Mouse (Mus musculus): ENCODE results near the gene Scn5a. TPM values are rescaled to one million over a fixed set of nuclear protein-coding genes. Genes with fewer than 3 reads are reported as not detected.

Gene Scn5a
- polyA plus RNA-seq, 1 experiment from 2014 or later, result 0.22 TPM

DNA sequence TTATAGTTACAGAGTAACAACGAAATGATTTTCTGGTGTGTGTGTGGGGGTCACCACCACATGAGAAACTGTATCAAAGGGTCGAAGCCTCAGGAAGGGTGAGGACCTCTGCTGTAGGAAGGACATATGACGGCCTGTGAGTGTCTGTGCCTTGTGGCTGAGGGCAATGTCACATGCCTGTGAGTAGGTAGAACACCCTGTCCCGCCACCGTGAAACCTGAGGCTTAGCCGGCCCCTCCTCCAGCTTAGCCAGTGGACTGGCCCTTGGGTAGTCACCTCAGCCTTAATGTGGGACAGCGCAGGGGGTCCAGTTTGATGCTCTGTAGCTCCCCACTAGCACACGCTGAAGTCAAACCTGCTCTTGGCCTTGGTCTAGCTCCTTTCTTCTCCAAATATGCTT is 65.0 kb downstream of the Scn5a start:
- Histone ChIP-seq H3K36me3 (ENCODE audit: control insufficient read depth, insufficient read depth, low read length) (no peaks in the 10 kb centered on the region), H3K4me3 (ENCODE audit: low read depth, low read length) (no peak overlapping the region), H3K9ac (ENCODE audit: low read depth, low read length) (no peak overlapping the region), H3K27ac (ENCODE audit: low read depth, low read length) (no peak overlapping the region), H3K9me3 (ENCODE audit: control insufficient read depth, low read length) (no peaks in the 10 kb centered on the region), H3K4me2 (no peak overlapping the region), H3K4me1 (replicated peaks; ENCODE audit: control insufficient read depth, insufficient read depth, low read length) (no peaks in the 10 kb centered on the region), H3K27me3 (replicated peaks; ENCODE audit: control insufficient read depth, insufficient read depth, low read length) (no peaks in the 10 kb centered on the region)
- DNase-seq (ENCODE audit: low spot score) (no peak), ATAC-seq (replicated peaks; ENCODE audit: low FRiP score) (no peak)
- 80% methylated on average over 8 of the region's 8 CpGs for WGBS

DNA sequence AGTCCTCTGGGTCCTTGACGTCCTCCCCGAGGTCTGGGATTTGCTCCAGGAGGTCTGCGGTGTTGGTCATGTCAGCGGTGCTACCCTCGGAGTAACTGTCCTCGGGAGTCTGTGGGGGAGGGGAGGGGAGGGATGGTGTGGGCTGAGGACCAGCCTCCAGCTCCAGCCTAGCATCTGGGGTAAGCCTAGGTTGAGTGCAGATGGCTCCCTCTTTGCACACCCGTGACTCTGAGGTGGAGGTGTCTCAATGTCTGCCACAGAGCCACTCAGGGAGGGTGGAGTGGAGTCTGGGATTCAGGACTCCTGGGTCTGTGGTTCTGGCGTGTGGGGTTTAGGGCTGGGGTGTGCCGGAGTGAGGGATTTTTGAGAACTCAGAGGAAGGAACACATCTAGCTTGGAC is 65.8 kb downstream of the Scn5a start:
- Histone ChIP-seq H3K36me3 (ENCODE audit: control insufficient read depth, insufficient read depth, low read length) (no peaks in the 10 kb centered on the region), H3K4me2 (no peak overlapping the region), H3K9ac (ENCODE audit: low read depth, low read length) (no peak overlapping the region), H3K4me3 (ENCODE audit: low read depth, low read length) (no peak overlapping the region), H3K27ac (ENCODE audit: low read depth, low read length) (no peak overlapping the region), H3K27me3 (replicated peaks; ENCODE audit: control insufficient read depth, insufficient read depth, low read length) (no peaks in the 10 kb centered on the region), H3K4me1 (replicated peaks; ENCODE audit: control insufficient read depth, insufficient read depth, low read length) (no peaks in the 10 kb centered on the region), H3K9me3 (ENCODE audit: control insufficient read depth, low read length) (no peaks in the 10 kb centered on the region)
- ATAC-seq (replicated peaks; ENCODE audit: low FRiP score), result no peak
- WGBS, result 81% methylated on average over 9 of the region's 9 CpGs
- no peak for DNase-seq (ENCODE audit: low spot score)

DNA sequence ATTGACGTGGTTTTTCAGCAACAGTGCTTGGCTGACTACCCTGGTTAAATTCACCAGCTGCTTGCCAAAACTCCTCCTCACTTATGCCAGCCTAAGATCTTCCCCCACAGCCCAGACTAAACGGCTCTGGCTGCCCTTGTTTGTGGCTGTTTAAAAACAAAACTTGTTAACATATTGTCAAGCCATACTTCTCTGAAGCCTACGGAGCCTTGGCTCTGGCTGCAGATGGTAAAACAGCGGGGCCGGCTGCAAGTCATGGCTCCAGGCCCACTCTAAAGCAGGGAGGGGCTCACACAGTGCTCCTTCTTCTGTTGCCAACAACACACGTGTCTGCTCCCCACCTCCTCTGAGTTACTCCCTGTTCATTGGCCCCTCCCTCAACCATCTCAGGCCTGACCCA is 67.9 kb downstream of the Scn5a start:
- no peak for ATAC-seq (replicated peaks; ENCODE audit: low FRiP score)

DNA sequence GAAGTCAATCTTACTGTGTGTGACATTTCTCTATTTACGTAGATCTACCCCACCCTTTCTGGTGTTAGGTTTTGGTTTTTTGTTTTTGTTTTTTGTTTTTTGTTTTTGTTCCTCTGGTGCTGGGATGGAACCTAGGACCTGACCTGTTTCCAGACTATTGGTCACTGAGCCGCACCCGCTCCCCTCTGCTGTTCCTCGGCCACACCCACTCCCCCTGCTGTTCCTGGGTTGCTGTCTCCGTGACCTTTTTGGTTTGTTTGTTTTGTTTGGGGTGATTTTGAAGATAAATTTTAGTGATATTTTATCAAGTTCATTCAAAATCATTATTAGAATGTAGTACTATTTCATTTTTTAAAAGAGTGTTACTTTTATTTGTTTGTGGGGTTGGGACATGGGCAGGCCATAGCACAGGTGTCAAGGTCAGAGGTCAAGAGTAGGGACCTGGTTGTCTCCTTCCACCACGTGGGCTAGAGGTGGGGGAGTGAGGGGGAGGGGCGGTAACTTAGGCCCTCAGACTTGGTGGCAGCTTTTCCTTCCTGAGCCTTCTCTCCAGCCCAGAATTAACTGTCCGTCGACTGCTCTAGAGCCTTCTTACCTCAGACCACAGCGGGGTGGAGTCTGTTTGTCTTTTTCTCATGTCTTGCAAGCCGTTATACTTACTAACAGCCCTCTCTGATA is 73.7 kb downstream of the Scn5a start:
- Histone ChIP-seq H3K4me1 (replicated peaks; ENCODE audit: control insufficient read depth, insufficient read depth, low read length) (no peaks in the 10 kb centered on the region), H3K27me3 (replicated peaks; ENCODE audit: control insufficient read depth, insufficient read depth, low read length) (no peaks in the 10 kb centered on the region), H3K36me3 (ENCODE audit: control insufficient read depth, insufficient read depth, low read length) (no peaks in the 10 kb centered on the region), H3K9ac (ENCODE audit: low read depth, low read length) (no peak overlapping the region), H3K4me2 (no peak overlapping the region), H3K9me3 (ENCODE audit: control insufficient read depth, low read length) (no peaks in the 10 kb centered on the region), H3K27ac (ENCODE audit: low read depth, low read length) (no peak overlapping the region), H3K4me3 (ENCODE audit: low read depth, low read length) (no peak overlapping the region)
- no peak for ATAC-seq (replicated peaks; ENCODE audit: low FRiP score)
- WGBS, result 59% methylated on average over 11 of the region's 11 CpGs
- DNase-seq (ENCODE audit: low spot score), result no peak

More for the DNA sequence above, 67.9 kb downstream of the Scn5a start:
- DNase-seq (ENCODE audit: low spot score), result no peak
- no peak overlapping the region for H3K4me3 ChIP-seq (ENCODE audit: low read depth, low read length)
- no peaks in the 10 kb centered on the region for H3K36me3 ChIP-seq (ENCODE audit: control insufficient read depth, insufficient read depth, low read length)
- H3K9me3 ChIP-seq (ENCODE audit: control insufficient read depth, low read length), result no peaks in the 10 kb centered on the region
- no peak overlapping the region for H3K4me2 ChIP-seq
- no peak overlapping the region for H3K9ac ChIP-seq (ENCODE audit: low read depth, low read length)
- no peaks in the 10 kb centered on the region for H3K4me1 ChIP-seq (replicated peaks; ENCODE audit: control insufficient read depth, insufficient read depth, low read length)
- 69% methylated on average over 6 of the region's 6 CpGs for WGBS
- H3K27ac ChIP-seq (ENCODE audit: low read depth, low read length), result no peak overlapping the region
- H3K27me3 ChIP-seq (replicated peaks; ENCODE audit: control insufficient read depth, insufficient read depth, low read length), result no peaks in the 10 kb centered on the region

DNA sequence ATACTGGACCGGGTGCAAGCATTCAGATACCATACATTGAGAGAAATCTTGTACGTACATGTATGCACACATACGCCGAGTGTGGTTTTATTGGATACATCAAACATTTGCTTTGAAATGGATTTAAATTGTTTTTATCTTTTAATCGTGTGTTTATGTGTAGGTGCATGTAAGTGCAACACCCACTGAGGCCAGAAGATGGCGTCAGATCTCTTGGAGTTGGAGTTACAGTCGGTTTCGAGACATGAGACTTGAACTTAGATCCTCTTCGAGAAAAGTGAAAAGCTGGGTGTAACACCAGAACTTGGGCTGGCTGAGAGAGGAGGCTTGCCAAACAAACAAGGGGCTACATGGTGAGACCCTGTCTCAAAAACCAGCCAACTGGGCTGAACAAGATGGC is 75.2 kb downstream of the Scn5a start:
- no peak overlapping the region for H3K4me2 ChIP-seq
- WGBS, result 89% methylated on average over 9 of the region's 9 CpGs
- ATAC-seq (replicated peaks; ENCODE audit: low FRiP score), result no peak

DNA sequence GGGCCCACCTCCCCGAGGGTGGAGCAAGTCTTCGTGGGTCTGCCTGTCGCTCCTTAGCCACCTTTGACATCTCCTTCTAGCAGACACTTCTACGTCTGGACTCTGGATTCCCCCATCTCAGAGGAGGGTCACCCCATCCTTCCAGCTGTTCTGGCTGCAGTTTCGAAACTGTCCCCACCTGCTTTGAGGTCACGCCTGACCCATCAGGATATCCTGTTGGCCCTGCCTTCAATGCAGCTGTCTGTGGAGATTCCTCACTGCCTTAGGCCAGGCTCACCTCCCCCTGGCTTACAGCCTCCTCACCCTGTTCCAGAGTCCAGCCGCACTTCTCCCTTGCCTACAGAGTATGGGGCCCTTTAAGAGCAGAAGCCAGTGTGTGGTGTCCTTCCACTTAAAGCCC is 79.9 kb downstream of the Scn5a start:
- Histone ChIP-seq H3K36me3 (ENCODE audit: control insufficient read depth, insufficient read depth, low read length) (no peaks in the 10 kb centered on the region), H3K4me3 (ENCODE audit: low read depth, low read length) (no peak overlapping the region)
- 61% methylated on average over 7 of the region's 7 CpGs for WGBS

More for the DNA sequence above, 75.2 kb downstream of the Scn5a start:
- Histone ChIP-seq H3K9ac (ENCODE audit: low read depth, low read length) (no peak overlapping the region), H3K4me1 (replicated peaks; ENCODE audit: control insufficient read depth, insufficient read depth, low read length) (no peaks in the 10 kb centered on the region), H3K4me3 (ENCODE audit: low read depth, low read length) (no peak overlapping the region), H3K27ac (ENCODE audit: low read depth, low read length) (no peak overlapping the region), H3K27me3 (replicated peaks; ENCODE audit: control insufficient read depth, insufficient read depth, low read length) (no peaks in the 10 kb centered on the region), H3K9me3 (ENCODE audit: control insufficient read depth, low read length) (no peaks in the 10 kb centered on the region), H3K36me3 (ENCODE audit: control insufficient read depth, insufficient read depth, low read length) (no peaks in the 10 kb centered on the region)
- DNase-seq (ENCODE audit: low spot score), result no peak

DNA sequence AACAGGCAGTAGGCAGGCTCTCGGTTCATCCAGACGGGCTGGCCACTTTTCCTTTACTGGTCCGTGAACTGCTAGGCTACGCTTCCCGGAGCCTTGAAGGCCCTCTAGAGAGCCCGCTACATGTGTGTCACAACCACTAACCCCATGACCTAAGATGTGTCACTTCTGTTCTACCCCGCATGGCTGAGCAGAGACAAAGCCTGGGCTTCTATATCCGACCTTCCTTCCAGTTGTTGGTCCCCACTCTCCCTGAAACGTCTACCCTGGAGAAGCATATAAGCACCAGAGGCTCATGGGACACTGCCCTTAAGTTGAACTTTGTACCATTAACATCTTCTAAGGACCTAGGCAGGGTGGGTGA is 80.6 kb downstream of the Scn5a start:
- Histone ChIP-seq H3K4me3 (ENCODE audit: low read depth, low read length) (no peak overlapping the region), H3K4me2 (no peak overlapping the region), H3K9me3 (ENCODE audit: control insufficient read depth, low read length) (no peaks in the 10 kb centered on the region), H3K36me3 (ENCODE audit: control insufficient read depth, insufficient read depth, low read length) (no peaks in the 10 kb centered on the region), H3K4me1 (replicated peaks; ENCODE audit: control insufficient read depth, insufficient read depth, low read length) (no peaks in the 10 kb centered on the region), H3K27me3 (replicated peaks; ENCODE audit: control insufficient read depth, insufficient read depth, low read length) (no peaks in the 10 kb centered on the region), H3K27ac (ENCODE audit: low read depth, low read length) (no peak overlapping the region), H3K9ac (ENCODE audit: low read depth, low read length) (no peak overlapping the region)
- ATAC-seq (replicated peaks; ENCODE audit: low FRiP score), result no peak
- no peak for DNase-seq (ENCODE audit: low spot score)
- WGBS, result 80% methylated on average over 9 of the region's 9 CpGs

More for the DNA sequence above, 79.9 kb downstream of the Scn5a start:
- Histone ChIP-seq H3K27me3 (replicated peaks; ENCODE audit: control insufficient read depth, insufficient read depth, low read length) (no peaks in the 10 kb centered on the region), H3K4me2 (no peak overlapping the region), H3K9me3 (ENCODE audit: control insufficient read depth, low read length) (no peaks in the 10 kb centered on the region), H3K27ac (ENCODE audit: low read depth, low read length) (no peak overlapping the region), H3K9ac (ENCODE audit: low read depth, low read length) (no peak overlapping the region), H3K4me1 (replicated peaks; ENCODE audit: control insufficient read depth, insufficient read depth, low read length) (no peaks in the 10 kb centered on the region)
- ATAC-seq (replicated peaks; ENCODE audit: low FRiP score), result no peak
- no peak for DNase-seq (ENCODE audit: low spot score)

DNA sequence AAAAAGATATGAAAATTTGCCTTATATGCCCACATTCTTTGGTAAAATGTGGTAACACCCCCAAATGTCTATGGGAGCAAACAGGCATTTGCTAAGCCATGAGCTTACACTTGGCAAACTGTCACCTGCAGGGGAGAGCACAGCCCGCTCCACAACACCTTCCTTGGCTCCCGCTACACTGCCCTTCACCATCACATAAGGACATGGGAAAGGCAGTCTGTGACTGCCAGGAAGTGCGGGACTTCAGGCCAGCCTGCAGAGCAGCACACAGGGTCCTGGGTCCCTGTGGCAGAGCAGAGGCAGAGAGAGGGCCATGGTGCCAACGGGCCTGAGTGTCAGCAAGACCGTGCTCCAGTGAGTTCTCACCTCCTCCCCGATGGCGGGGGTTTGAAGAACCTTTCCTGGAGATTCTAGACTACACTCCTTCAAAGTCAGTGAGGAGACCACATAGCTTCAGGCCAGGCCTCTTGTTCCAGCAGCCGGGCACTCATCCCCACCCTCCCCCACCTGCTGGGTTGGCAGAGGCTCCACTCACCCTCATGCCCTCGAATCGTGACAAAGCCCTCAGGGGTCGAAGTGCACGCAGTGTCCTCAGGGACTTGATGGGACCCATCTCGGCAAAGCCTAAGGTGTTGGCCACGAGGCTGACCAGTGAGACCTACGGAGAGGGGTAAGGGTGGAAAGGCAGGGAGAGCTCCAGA is 81.1 kb downstream of the Scn5a start:
- no peak for DNase-seq (ENCODE audit: low spot score)
- no peaks in the 10 kb centered on the region for H3K36me3 ChIP-seq (ENCODE audit: control insufficient read depth, insufficient read depth, low read length)
- 85% methylated on average over 15 of the region's 15 CpGs for WGBS
- no peak overlapping the region for H3K4me2 ChIP-seq
- no peaks in the 10 kb centered on the region for H3K9me3 ChIP-seq (ENCODE audit: control insufficient read depth, low read length)
- no peaks in the 10 kb centered on the region for H3K27me3 ChIP-seq (replicated peaks; ENCODE audit: control insufficient read depth, insufficient read depth, low read length)
- H3K4me3 ChIP-seq (ENCODE audit: low read depth, low read length), result no peak overlapping the region
- ATAC-seq (replicated peaks; ENCODE audit: low FRiP score), result no peak
- H3K27ac ChIP-seq (ENCODE audit: low read depth, low read length), result no peak overlapping the region
- H3K9ac ChIP-seq (ENCODE audit: low read depth, low read length), result no peak overlapping the region
- no peaks in the 10 kb centered on the region for H3K4me1 ChIP-seq (replicated peaks; ENCODE audit: control insufficient read depth, insufficient read depth, low read length)

DNA sequence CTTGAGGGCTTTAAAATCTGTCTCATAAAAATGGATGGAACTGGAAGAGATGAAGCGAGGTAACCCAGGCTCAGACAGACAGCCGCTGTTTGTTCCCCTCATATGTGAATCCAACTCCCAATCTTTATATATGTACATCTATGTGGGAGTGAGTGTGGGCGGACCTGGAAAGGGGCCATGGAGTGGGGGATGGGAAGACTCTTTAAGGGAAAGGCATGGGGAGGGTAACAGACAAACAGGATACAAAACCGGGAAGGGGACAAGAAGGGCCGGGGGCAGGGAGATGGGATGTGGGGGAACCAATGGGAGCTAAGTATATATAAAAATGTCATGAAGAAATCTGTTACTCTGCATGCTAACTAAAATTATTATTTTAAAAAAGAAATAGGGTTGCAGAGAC is 81.9 kb downstream of the Scn5a start:
- Histone ChIP-seq H3K27me3 (replicated peaks; ENCODE audit: control insufficient read depth, insufficient read depth, low read length) (no peaks in the 10 kb centered on the region), H3K9ac (ENCODE audit: low read depth, low read length) (no peak overlapping the region), H3K4me3 (ENCODE audit: low read depth, low read length) (no peak overlapping the region), H3K4me2 (no peak overlapping the region), H3K4me1 (replicated peaks; ENCODE audit: control insufficient read depth, insufficient read depth, low read length) (no peaks in the 10 kb centered on the region), H3K36me3 (ENCODE audit: control insufficient read depth, insufficient read depth, low read length) (no peaks in the 10 kb centered on the region), H3K27ac (ENCODE audit: low read depth, low read length) (no peak overlapping the region), H3K9me3 (ENCODE audit: control insufficient read depth, low read length) (no peaks in the 10 kb centered on the region)
- WGBS, result 66% methylated on average over 5 of the region's 5 CpGs
- ATAC-seq (replicated peaks; ENCODE audit: low FRiP score), result no peak
- DNase-seq (ENCODE audit: low spot score), result no peak
